In genomic region chr9:65120935-65121334, GRCm38 (mm10) we compare ENCODE assay signal across 8 mouse cellular contexts. TPM values are rescaled to one million over a fixed set of nuclear protein-coding genes. Genes with fewer than 3 reads are reported as not detected.
A peak's percentile ranks its signal among the peaks of the same experiment; 100 is the strongest.
DNase-seq lines count a peak whose midpoint lies in the region; ATAC-seq and TF ChIP-seq lines count a peak whose summit lies in the region.

No protein-coding gene starts in this region.

- no peak for TF ChIP-seq POLR2A in MEL (IDR thresholded peaks at IDR 0.05; ENCODE audit: control insufficient read depth in 1 of 2, insufficient read depth in 1 of 2, low read depth in 1 of 2, low read length in 2 of 2, poor library complexity in 1 of 2)
- TF ChIP-seq POLR2A in bone marrow macrophage, adult 2 months (IDR thresholded peaks at IDR 0.05; ENCODE audit: borderline replicate concordance, low read depth, low read length), result no peak

- TF ChIP-seq EP300 in MEL (IDR thresholded peaks at IDR 0.05; ENCODE audit: low read depth in 1 of 2, low read length in 2 of 2), result no peak

- TF ChIP-seq RAD21 in MEL (IDR thresholded peaks at IDR 0.05; ENCODE audit: low read depth, low read length), result peak; percentile 85

- H3K27ac ChIP-seq in MEL (ENCODE audit: control insufficient read depth, low read depth, low read length), result no peak overlapping the region
- H3K27ac ChIP-seq in bone marrow macrophage, adult 2 months (ENCODE audit: insufficient read depth, low read depth, low read length), result no peak overlapping the region
- no peak overlapping the region for H3K27ac ChIP-seq in forebrain, embryonic 10.5 days
- no peak overlapping the region for H3K27ac ChIP-seq in hindbrain, embryonic 14.5 days

- no peak overlapping the region for H3K4me3 ChIP-seq in MEL (ENCODE audit: control insufficient read depth in 1 of 2, insufficient read depth in 1 of 2, low read depth in 2 of 2, low read length in 2 of 2)
- no peak overlapping the region for H3K4me3 ChIP-seq in bone marrow macrophage, adult 2 months (ENCODE audit: insufficient read depth, low read length)
- H3K4me3 ChIP-seq in forebrain, embryonic 10.5 days, result no peak overlapping the region
- H3K4me3 ChIP-seq in hindbrain, embryonic 14.5 days (replicated peaks; ENCODE audit: low read length), result no peak overlapping the region

- no peaks in the 10 kb centered on the region for H3K79me2 ChIP-seq in MEL (ENCODE audit: control insufficient read depth, insufficient read depth, low read length, poor library complexity)

- no peak overlapping the region for H3K9ac ChIP-seq in MEL (ENCODE audit: control insufficient read depth, low read depth, low read length, poor library complexity, severe bottlenecking)
- H3K9ac ChIP-seq in hindbrain, embryonic 14.5 days, result no peak overlapping the region

- peak; percentile 64; the same call in 1 of the 2 replicates for ATAC-seq in hindbrain, embryonic 14.5 days (ENCODE audit: low FRiP score)
- ATAC-seq in activated CD4-positive, CD25-positive, alpha-beta regulatory T cell, adult 4 months, result no peak

- TF ChIP-seq CTCF in MEL (IDR thresholded peaks at IDR 0.05 in 2 of 3, conservative IDR thresholded peaks at IDR 0.05 in 1 of 3; ENCODE audit: control insufficient read depth in 1 of 3, insufficient read depth in 1 of 3, low read depth in 2 of 3, low read length in 3 of 3, poor library complexity in 1 of 3, severe bottlenecking in 1 of 3), result peak; percentile 62 to 80 (median 79)
- peak; percentile 47; the same call in 1 of the 2 replicates for TF ChIP-seq CTCF in bone marrow macrophage, adult 2 months (IDR thresholded peaks at IDR 0.05; ENCODE audit: low read depth, low read length)

- WGBS in forebrain, embryonic 10.5 days, result 4% methylated on average over 3 of the region's 3 CpGs
- WGBS in hindbrain, embryonic 14.5 days, result 19% methylated on average over 3 of the region's 3 CpGs

- H3K9me3 ChIP-seq in MEL (replicated peaks; ENCODE audit: insufficient read depth, low read length), result no peaks in the 10 kb centered on the region
- H3K9me3 ChIP-seq in forebrain, embryonic 10.5 days, result no peaks in the 10 kb centered on the region
- H3K9me3 ChIP-seq in hindbrain, embryonic 14.5 days (ENCODE audit: control insufficient read depth, low read length), result no peaks in the 10 kb centered on the region

- peak; percentile 68 for DNase-seq in MEL (ENCODE audit: low read depth, low spot score)
- DNase-seq in forebrain, embryonic 10.5 days (ENCODE audit: extremely low spot score, low spot score), result peak; percentile 71
- DNase-seq in hindbrain, embryonic 14.5 days (ENCODE audit: low spot score), result peak; percentile 81
- DNase-seq in layer of hippocampus, postnatal 14 days (ENCODE audit: low spot score in 2 of 2), result peak; percentile 71 to 82
- peak; percentile 81 for DNase-seq in lung, postnatal 14 days
- peak; percentile 82 to 83 for DNase-seq in right cerebral cortex, adult 2 months (ENCODE audit: low spot score in 2 of 2)

- no peak overlapping the region for H3K4me2 ChIP-seq in hindbrain, embryonic 14.5 days (replicated peaks)

- no peaks in the 10 kb centered on the region for H3K36me3 ChIP-seq in MEL (ENCODE audit: control insufficient read depth in 1 of 2, insufficient read depth in 2 of 2, low read length in 2 of 2)
- peaks cover 20% of the 10 kb centered on the region for H3K36me3 ChIP-seq in forebrain, embryonic 10.5 days (replicated peaks)
- H3K36me3 ChIP-seq in hindbrain, embryonic 14.5 days (replicated peaks; ENCODE audit: control insufficient read depth, insufficient read depth), result peaks cover 20% of the 10 kb centered on the region

- H3K4me1 ChIP-seq in MEL (ENCODE audit: control insufficient read depth in 1 of 2, insufficient read depth in 2 of 2, low read length in 2 of 2), result no peaks in the 10 kb centered on the region
- no peaks in the 10 kb centered on the region for H3K4me1 ChIP-seq in bone marrow macrophage, adult 2 months (ENCODE audit: control insufficient read depth, insufficient read depth, low read length)
- peaks cover 26% of the 10 kb centered on the region for H3K4me1 ChIP-seq in forebrain, embryonic 10.5 days
- H3K4me1 ChIP-seq in hindbrain, embryonic 14.5 days (replicated peaks; ENCODE audit: control insufficient read depth, insufficient read depth, low read length), result peaks cover 5% of the 10 kb centered on the region; the same call in 1 of the 2 replicates

- H3K27me3 ChIP-seq in MEL (ENCODE audit: control insufficient read depth in 1 of 2, insufficient read depth in 2 of 2, low read length in 2 of 2), result peaks cover 5 to 7% of the 10 kb centered on the region in 2 experiments
- peaks cover 47% of the 10 kb centered on the region for H3K27me3 ChIP-seq in forebrain, embryonic 10.5 days (ENCODE audit: poor library complexity, severe bottlenecking)
- no peaks in the 10 kb centered on the region for H3K27me3 ChIP-seq in hindbrain, embryonic 14.5 days (ENCODE audit: control insufficient read depth, insufficient read depth, low read length)

TF ChIP-seq in MEL, 35 proteins besides CTCF, POLR2A, EP300 and RAD21:
- TF ChIP-seq GABPA (IDR thresholded peaks at IDR 0.05; ENCODE audit: low read depth, low read length), result no peak
- no peak for TF ChIP-seq TBP (IDR thresholded peaks at IDR 0.05; ENCODE audit: low read depth, low read length)
- no peak for TF ChIP-seq MAZ (IDR thresholded peaks at IDR 0.05; ENCODE audit: low read depth, low read length)
- TF ChIP-seq ZMIZ1 (IDR thresholded peaks at IDR 0.05; ENCODE audit: low read depth, low read length), result no peak
- TF ChIP-seq CHD2 (IDR thresholded peaks at IDR 0.05; ENCODE audit: low read length), result no peak
- TF ChIP-seq ZC3H11A (IDR thresholded peaks at IDR 0.05; ENCODE audit: low read depth, low read length), result peak; percentile 67
- TF ChIP-seq MXI1 (IDR thresholded peaks at IDR 0.05; ENCODE audit: low read depth, low read length), result no peak
- TF ChIP-seq BHLHE40 (IDR thresholded peaks at IDR 0.05; ENCODE audit: borderline replicate concordance, low read depth, low read length), result no peak
- TF ChIP-seq JUND (IDR thresholded peaks at IDR 0.05; ENCODE audit: low read depth, low read length), result no peak
- peak; percentile 71 for TF ChIP-seq SMC3 (IDR thresholded peaks at IDR 0.05; ENCODE audit: low read depth, low read length)
TF ChIP-seq in MEL: peak in this region for 2.

RNA-seq across cellular contexts. Expression of gene Igdcc4, which starts 19.6 kb away (rescaled TPM):
- under 0.01 and 0.03 TPM in 2 replicates for total RNA-seq in MEL (2012; rRNA removed)
- under 1 TPM in 1 of 2 experiments, not detected in 1; 0.14 TPM for polyA plus RNA-seq in MEL (2012; ENCODE audit: insufficient read depth in 1 of 2, insufficient read length in 2 of 2, low read depth in 1 of 2, low replicate concordance in 2 of 2, missing spikeins in 1 of 2)
- 0.15 TPM in 1 of 2 replicates, not detected in the other for polyA plus RNA-seq in bone marrow macrophage, adult 2 months (2012; ENCODE audit: insufficient read depth, insufficient read length, missing spikeins)
- 7.7 and 8.0 TPM in 2 replicates for polyA plus RNA-seq in forebrain, embryonic 10.5 days (2016; fragmentation: Nextera tagmentation; extraction: Ambion mirVana)
- polyA plus RNA-seq in hindbrain, embryonic 14.5 days (2014; fragmentation: Nextera tagmentation; extraction: Ambion mirVana), result 18.9 and 19.4 TPM in 2 replicates
- 10 to 100 TPM; 26.1 to 30.4 TPM for total RNA-seq in layer of hippocampus, postnatal 14 days (2021)
- polyA plus RNA-seq in activated CD4-positive, CD25-positive, alpha-beta regulatory T cell, adult 4 months (2017; shearing (Covaris generic)), result under 1 TPM in 1 of 2 experiments, not detected in 1; 0.11 TPM

RNA-seq across cellular contexts. Expression of gene Igdcc3, which starts 20.1 kb away (rescaled TPM):
- not detected in 2 replicates for total RNA-seq in MEL (2012; rRNA removed)
- polyA plus RNA-seq in MEL (2012; ENCODE audit: insufficient read depth in 1 of 2, insufficient read length in 2 of 2, low read depth in 1 of 2, low replicate concordance in 2 of 2, missing spikeins in 1 of 2), result not detected
- not detected in 2 replicates for polyA plus RNA-seq in bone marrow macrophage, adult 2 months (2012; ENCODE audit: insufficient read depth, insufficient read length, missing spikeins)
- 208 and 246 TPM in 2 replicates for polyA plus RNA-seq in forebrain, embryonic 10.5 days (2016; fragmentation: Nextera tagmentation; extraction: Ambion mirVana)
- 10.5 and 10.6 TPM in 2 replicates for polyA plus RNA-seq in hindbrain, embryonic 14.5 days (2014; fragmentation: Nextera tagmentation; extraction: Ambion mirVana)
- total RNA-seq in layer of hippocampus, postnatal 14 days (2021), result 1 to 10 TPM; 5.3 to 6.1 TPM
- not detected for polyA plus RNA-seq in activated CD4-positive, CD25-positive, alpha-beta regulatory T cell, adult 4 months (2017; shearing (Covaris generic))

Comparison
In these comparisons a context has a peak if more than half of its experiments do, and no peak if none do; other contexts are left out.
1. RNA of gene Igdcc3, which starts 20.1 kb away (polyA plus RNA-seq): 208 to 246 TPM in forebrain, embryonic 10.5 days; 10.5 to 10.6 TPM in hindbrain, embryonic 14.5 days, not detected in activated CD4-positive, CD25-positive, alpha-beta regulatory T cell, adult 4 months, not detected in MEL and not detected in bone marrow macrophage, adult 2 months; every median in the first group is over 10 times any median in the second.
2. Peak in every context shown above with its lines, with median percentiles within 50 percentile points of each other: DNase-seq.